Mouse (Mus musculus): Measurements from ENCODE around the gene Narfl.

Gene Narfl

DNA sequence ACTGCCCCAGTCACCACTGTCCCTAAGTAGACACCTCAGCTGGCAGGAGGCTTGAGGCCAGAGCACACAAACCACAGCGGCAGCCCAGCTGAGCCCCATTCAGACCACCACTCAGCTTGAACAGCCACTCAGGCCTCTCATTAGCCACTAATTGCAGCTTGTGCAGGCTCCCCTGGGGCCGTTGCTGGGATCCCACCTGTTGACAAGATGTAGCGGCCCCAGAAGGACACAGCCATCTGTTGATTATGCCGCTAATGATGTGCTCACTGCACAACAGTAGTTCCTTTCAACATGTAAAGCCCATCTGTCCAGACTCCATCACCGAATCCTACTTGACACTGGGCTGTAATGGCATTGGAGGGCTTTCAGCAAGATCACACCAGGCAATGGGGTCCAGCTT lies 7.7 kb upstream of the Narfl start:
- DNase-seq: no peak

DNA sequence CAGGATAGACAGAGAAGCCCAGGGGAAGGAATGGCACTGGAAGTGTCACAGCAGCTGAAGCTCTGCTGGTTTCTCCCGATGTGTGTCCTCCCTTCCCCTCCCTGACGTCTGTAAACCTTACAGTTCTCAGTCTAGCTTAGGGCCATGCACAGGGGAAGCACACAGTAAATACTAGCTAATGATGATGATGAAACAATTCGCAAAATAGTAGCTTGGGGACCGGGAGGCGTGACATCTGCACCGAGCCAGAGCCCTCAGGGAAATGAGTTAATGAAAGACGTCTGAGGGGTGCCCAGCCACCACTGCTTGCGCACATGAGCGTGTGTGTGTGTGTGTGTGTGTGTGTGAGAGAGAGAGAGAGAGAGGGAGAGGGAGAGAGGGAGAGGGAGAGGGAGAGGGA lies 4.2 kb upstream of the Narfl start:
- DNase-seq: no peak

GRCm38 (mm10) chr17:25775318-25776062 lies 1.9 kb downstream of the Narfl start:
- peak; percentile 14 for DNase-seq

- DNase-seq: no peak
These were observed 4.4 kb downstream of the Narfl start for GRCm38 (mm10) chr17:25777948-25778347.

- DNase-seq: no peak
These were observed 7.8 kb downstream of the Narfl start for GRCm38 (mm10) chr17:25781339-25781738.

GRCm38 (mm10) chr17:25783086-25783485 lies 9.5 kb downstream of the Narfl start:
- peak; percentile 53 for DNase-seq

DNA sequence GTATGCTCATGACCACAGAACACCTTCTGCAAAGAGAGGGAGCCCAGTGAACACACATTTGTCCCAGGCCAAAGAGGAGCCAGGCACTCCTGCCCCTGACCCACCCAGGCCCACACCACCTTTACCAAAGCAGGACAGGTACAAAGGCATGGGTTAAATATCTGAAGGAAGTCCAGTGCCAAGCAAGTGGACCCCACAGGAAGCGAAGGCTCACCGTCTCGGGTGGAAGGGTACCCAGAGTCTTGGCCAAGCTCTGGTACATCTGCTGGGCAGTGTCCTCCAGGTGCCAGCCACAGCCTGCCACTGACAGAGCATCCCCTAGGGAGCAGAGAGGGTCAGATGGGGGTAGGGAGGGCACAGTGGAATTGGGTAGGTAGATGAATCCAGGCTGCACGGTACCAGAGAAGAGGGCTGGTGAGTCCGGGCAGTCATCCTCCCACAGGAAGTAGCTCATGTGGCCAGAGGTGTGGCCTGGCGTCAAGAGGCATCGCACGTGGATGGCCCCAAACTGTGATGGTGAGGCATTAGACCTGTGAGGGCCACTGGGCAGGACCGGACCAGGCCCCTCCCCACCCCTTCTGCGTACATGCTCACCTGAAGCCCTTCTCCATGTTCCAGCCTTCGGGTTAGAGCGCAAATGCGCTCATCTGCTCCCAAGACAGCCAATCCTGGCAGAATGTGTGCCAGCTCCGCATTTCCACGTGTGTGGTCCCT lies 10.4 kb downstream of the Narfl start:
- DNase-seq: peak; percentile 37

DNA sequence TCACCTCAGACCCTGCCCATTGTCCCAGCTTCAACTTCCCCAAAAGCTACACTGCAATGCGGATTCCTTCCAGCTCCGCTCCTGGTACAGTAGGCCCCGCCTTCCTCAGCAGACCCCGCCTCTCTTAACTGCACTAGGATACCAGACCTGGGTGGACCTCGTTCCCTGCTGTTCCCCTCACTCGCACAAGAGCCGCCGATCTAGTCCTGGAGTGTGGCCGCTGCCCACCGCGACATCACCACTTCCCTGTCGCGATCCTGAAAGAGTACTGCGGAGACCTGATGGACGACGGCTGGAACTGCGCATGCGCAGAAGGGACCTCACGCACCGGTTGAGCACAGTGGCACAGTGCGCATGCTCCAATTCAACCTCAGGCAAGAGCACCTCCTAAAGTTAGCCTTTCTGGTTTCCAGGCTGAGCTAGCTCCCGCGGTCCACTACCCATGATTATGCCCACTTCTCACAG lies 11.7 kb downstream of the Narfl start, which contains the start of gene Haghl:
Gene Haghl, minus strand, starts transcription at position 393 of the 465 bp plus-strand sequence.
- DNase-seq: peak; percentile 99

GRCm38 (mm10) chr17:25786280-25786679 lies 12.7 kb downstream of the Narfl start, which contains the start of gene Ccdc78:
Gene Ccdc78 (plus strand): TSS chr17:25786580.
- peak; percentile 20 for DNase-seq

- peak; percentile 15 for DNase-seq
These were observed 13.4 kb downstream of the Narfl start for GRCm38 (mm10) chr17:25786781-25787504.

DNA sequence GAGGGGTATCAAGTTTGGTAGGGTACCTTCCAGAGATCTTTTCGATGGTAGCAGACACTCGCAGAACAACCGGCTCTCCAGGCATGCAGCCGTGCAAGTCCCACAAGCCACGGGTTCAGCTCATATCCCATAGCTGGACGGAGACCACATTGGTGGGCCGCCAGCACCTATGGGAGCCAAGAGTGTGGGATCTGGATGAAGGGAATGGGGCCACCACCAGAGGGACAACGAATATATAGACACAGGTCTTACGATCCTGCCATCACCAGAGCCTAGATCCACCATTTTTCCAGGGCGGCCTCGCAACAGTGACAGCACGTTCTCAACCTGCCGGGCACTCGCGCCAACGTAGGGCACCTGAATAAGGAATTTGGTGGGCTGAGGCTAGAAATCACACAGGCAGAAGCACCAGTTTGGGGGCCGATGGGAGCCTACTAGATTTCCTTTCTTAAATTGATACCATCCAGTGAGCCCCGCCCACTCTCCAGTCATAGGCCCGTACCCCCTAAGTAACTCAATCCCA lies 17.8 kb downstream of the Narfl start:
- DNase-seq: no peak

DNA sequence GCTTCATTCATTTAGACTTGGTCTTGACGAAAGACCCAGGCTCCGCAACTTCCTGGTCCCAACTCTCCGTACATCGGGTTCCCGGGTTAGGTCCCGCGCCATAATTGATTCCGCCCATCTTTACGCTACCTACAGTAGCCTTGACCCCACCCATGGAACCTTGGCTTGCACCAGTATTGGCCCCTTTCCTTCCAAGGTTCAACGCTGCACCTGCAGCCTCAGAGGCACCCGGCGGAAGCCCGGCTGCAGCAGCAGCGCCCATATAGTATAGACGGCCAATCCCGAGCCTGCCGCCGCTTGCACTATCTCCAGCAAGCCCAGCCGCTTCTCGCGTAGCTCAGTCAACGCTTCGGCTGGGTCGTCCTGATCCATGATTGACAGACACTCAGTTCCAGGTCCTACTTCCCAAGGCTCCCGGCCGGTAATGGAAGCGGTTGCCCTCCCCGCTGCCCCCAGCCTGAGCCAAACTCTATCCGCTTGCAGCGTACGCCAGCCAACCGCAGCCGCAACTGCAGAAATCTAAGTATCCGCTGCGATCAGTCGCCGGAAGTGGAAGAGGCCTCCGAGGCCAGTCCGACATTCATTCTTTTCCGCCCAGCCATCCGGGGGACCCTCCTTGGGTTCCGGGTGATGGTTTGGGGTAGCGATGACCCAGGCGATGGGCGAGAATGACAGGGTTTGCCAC lies 18.4 kb downstream of the Narfl start:
- DNase-seq: peak; percentile 90

DNA sequence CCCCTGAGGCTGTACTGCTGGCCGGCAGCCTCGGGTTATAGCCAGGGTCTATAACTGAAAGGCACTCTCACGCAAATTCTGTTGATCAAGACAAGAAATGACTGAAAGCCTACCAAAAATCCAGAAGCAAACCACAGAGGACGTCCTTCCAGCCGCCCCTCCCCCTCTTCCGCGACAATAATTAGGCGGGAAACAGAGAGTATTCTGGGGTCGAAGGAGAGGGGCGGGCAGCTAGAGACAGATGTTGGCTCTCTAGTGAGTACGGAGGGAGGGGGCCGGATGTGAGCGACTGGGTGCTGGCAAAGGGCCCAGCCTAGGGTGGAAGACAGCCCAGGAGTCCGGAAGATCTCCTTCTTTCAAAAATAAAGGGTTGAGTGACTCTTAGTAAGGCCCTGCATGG lies 19.0 kb downstream of the Narfl start, which contains the start of gene Fam173a:
Gene Fam173a, minus strand, starts transcription at position 287 of the 400 bp plus-strand sequence.
- peak; percentile 58 for DNase-seq

- no peak for DNase-seq
These were observed 20.6 kb downstream of the Narfl start for GRCm38 (mm10) chr17:25794197-25794596.

GRCm38 (mm10) chr17:25794998-25795397 lies 21.4 kb downstream of the Narfl start:
- DNase-seq: no peak

GRCm38 (mm10) chr17:25795609-25796092 lies 22.1 kb downstream of the Narfl start, which contains the start of gene AC134908.4:
Gene AC134908.4 (minus strand): TSS chr17:25795659.
- DNase-seq: no peak

DNA sequence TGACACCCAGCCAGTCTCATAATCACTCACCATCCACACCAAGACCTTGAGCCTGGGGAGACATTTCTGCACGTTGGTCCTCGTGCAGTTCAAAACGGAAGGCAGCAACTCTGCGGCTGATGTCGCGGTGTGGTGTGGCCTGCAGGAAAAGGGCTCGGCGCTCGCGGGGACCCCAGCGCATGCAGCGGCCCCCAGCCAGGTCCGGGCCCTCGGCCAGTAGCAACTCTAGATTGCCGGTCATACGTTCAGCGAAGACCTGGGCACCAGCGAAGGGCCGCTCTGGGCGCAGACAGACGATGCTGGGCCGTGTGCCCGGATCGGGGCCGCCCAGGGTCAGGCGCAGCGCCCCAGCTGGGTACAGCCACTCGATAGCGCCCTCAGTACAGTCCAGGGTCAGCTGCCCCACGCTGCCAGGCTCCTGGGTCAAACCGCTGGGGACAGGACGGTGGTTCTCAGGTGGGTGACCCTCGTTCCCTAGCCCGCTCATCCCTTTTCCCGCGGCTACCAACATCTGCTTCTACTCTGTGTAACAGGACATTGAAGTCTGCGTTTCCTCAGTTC lies 22.7 kb downstream of the Narfl start:
- DNase-seq: no peak

DNA sequence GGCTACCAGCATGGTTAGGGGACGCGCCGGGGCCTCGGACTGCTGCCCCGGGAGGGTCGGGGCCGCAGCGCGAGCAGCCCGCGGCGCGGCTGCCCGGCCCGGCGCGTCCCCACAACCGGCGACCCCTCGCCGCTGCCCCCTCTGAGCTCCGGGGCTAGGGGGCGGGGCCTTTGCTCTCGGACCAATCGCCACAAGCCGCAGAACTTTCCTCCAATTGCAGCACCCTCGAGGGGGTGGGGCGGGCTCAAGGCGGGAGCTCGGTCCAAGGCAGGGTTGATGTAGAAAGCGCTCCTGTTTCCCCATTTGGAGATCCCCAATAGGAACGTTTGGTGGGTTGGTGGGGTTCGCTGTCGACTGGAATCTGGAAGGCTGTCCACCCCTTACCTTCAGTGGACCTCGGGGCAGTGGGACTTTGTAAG lies 23.4 kb downstream of the Narfl start, which contains the start of gene Metrn:
Gene Metrn, minus strand, starts transcription at position 186 of the 419 bp plus-strand sequence.
- peak; percentile 65 for DNase-seq

GRCm38 (mm10) chr17:25801029-25801428 lies 27.5 kb downstream of the Narfl start:
- peak; percentile 70 for DNase-seq

- DNase-seq: no peak
These were observed 29.4 kb downstream of the Narfl start for GRCm38 (mm10) chr17:25802825-25803517.

DNA sequence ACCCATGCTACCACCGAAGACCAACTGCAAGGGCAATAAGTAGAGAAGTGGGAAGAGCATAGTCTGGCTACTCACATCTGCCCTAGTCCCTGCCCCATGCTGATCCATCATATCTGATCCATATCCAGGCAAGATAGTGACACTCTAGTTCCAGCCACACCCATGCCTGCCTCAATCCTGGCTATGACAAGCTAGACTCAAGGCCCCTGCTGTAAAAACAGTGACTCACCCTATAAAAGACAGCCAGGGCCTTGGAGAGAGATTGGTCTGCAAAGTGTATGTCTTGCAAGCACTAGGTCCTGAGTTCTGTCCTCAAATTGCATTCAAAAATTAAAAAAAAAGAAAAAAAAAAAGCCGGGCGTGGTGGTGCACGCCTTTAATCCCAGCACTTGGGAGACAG lies 32.9 kb downstream of the Narfl start:
- DNase-seq: no peak

Measured in cerebellum, adult 8-10 months (tissue).